Mouse (Mus musculus) liver, adult 2 months (tissue): ENCODE results near the gene Hmgb2.

ENCODE experiments used
- CTCF ChIP-seq: fragments of 200-500 bp; IDR thresholded peaks from 2 replicates; pipeline ENCODE4 v1.5.1; 2011; ENCODE audit warnings: low read depth, low read length, control low read depth
- POLR2A ChIP-seq: fragments of 200-500 bp; IDR thresholded peaks from 2 replicates; pipeline ENCODE4 v1.6.1; 2011; ENCODE audit warnings: low read length, control low read depth; ENCODE audit not compliant: insufficient read depth; ENCODE audit errors: extremely low read depth

DNA sequence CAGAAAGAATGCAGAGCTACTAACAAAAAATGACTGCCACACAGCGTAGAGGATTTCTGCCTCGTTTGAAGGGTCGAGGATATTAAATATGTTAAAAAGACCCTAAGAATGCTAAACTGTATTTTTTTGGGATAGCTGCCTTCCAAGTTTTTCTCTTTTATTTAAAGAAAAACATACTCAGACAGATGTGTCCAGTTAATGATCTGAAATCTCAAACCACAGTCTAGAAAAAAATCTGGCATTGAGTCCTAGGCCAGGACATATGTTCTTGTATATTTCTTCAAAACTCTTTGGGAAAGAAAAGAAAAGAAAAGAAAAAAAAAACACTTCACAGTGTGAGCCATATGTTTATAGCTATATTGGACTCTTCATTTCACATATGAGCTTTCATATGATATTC is 51.0 kb downstream of the Hmgb2 start:
- TF ChIP-seq POLR2A (no peak), CTCF (no peak)
